Mouse (Mus musculus): ENCODE results near the gene Ralgps2.

DNA sequence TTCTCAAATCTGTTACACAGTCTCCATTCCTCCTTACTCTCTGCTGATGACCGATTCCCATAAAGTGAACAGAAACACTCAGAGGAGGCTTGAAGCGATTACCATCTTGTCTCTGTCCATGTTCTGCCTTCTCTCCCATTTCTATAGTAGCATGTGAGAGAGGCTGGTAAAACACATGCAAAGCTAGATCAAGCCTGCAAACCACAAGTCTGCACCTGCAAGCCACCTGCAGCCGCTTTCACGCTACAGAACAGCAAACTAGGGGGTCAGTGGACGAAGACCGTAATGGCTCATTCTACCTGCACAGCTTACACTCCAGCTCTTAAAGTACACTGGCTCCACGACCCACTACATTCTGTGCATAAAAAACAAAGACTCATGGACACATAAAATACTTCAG lies 5.7 kb downstream of the Ralgps2 start:
- no peak for TF ChIP-seq CTCF (IDR thresholded peaks at IDR 0.05; ENCODE audit: extremely low read depth, insufficient read depth, insufficient read length, insufficient replicate concordance)
- no peak for TF ChIP-seq POLR2A (IDR thresholded peaks at IDR 0.05; ENCODE audit: low read depth, low read length)
